Mouse (Mus musculus): ENCODE measurements around the gene Tex26. TPM values are rescaled to one million over a fixed set of nuclear protein-coding genes. Genes with fewer than 3 reads are reported as not detected.

Tex26 gene
- not detected in 2 replicates for polyA plus RNA-seq (2012; rRNA removed)

DNA sequence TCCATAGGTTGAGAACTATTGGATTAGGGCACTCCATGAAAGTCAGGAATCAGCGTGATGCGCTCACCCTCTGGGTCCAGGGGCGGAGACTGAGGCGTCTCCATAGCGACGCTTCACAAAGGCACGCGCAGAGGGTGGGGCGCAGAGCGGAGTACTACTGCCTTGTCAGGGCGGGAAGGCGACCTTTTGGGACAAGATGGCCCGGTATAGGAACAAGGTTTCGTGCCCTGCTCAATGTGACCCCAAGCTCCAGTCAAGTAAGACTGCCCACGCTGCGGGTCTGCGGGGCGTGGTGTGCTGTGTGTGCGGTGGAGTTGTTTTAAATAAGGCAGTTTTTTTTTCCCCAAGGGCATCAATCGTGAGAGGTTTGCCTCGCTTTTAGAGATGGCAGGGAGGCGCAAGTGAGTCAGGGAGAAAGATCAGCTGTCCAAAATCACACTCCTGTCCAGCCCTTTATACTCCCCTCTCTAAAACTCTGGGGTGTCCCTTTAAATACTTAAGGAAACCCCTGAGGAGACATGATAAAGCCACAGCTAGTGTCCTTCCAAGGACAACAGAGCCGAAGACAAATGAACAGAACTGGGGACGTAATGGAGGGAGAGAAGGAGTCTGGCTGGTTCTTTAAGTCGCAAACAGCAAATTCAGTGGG is at the start of gene Tex26:
Tex26 (plus strand) TSS at position 130 of the 649 bp plus-strand sequence.
- Histone ChIP-seq H3K4me1 (ENCODE audit: control insufficient read depth, insufficient read depth, insufficient read length) (peaks cover 6% of the 10 kb centered on the region; the same call in 1 of the 2 replicates), H3K36me3 (ENCODE audit: control insufficient read depth, insufficient read depth, low read length) (no peaks in the 10 kb centered on the region), H3K27me3 (ENCODE audit: control insufficient read depth, insufficient read depth, low read length) (no peaks in the 10 kb centered on the region), H3K4me3 (ENCODE audit: extremely low read depth, insufficient read depth, insufficient read length) (peak within 1 kb of the TSS; percentile 50), H3K27ac (ENCODE audit: insufficient read depth, low read length) (no peak within 1 kb of the TSS)
- TF ChIP-seq CTCF (IDR thresholded peaks at IDR 0.05; ENCODE audit: extremely low read depth, insufficient read depth, insufficient read length, insufficient replicate concordance) (no peak), POLR2A (IDR thresholded peaks at IDR 0.05; ENCODE audit: low read depth, low read length) (no peak)
- WGBS = under 1% methylated on average over 25 of the region's 25 CpGs
- DNase-seq (ENCODE audit: low read depth in 1 of 2, low spot score in 2 of 2) = no peak

DNA sequence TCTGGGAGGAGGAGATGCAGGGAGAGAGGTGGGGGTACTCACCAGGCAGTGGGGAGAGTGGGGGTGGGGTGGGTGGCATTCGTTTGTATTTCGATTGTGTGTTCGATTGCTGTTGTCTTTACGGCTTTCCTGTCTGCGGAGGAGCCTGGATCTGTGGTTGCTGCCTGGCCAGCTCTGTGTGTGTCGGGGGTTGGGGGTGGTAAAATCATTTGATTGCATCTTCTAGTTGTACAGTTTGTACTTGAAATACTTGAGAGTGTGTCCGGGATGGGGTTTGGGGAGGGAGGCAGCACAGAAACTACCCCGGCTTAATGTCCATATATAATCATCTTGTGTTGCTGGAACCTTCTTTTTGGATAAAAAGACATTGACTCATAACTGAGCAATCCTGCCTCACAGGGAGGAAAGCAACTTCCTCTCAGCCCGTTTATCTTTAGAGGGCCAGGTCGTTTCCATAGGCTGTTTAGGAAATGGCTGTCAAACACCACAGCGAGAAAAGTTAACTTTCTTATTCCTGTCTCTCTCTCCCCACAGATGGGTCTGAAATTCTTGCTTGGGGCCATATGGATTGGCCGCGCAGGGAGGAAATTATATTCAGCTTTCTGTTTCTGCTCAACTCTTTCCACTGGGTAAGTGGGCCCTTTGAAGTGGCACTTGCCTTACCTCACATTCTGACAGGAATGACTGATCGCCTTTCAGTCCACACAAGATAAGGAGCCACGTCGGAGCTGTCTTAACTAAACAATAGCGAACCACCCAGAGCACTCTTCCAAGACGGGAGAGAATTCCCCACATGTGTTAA is 47.7 kb upstream of the Tex26 start:
- Histone ChIP-seq H3K4me3 (ENCODE audit: extremely low read depth, insufficient read depth, insufficient read length) (no peak overlapping the region), H3K36me3 (ENCODE audit: control insufficient read depth, insufficient read depth, low read length) (no peaks in the 10 kb centered on the region), H3K4me1 (ENCODE audit: control insufficient read depth, insufficient read depth, insufficient read length) (no peaks in the 10 kb centered on the region; the same call in 1 of the 2 replicates), H3K27ac (ENCODE audit: insufficient read depth, low read length) (no peak overlapping the region), H3K27me3 (ENCODE audit: control insufficient read depth, insufficient read depth, low read length) (no peaks in the 10 kb centered on the region)
- no peak for DNase-seq (ENCODE audit: low read depth in 1 of 2, low spot score in 2 of 2)
- WGBS = 15% methylated on average over 18 of the region's 18 CpGs
- TF ChIP-seq POLR2A (IDR thresholded peaks at IDR 0.05; ENCODE audit: low read depth, low read length) = no peak

DNA sequence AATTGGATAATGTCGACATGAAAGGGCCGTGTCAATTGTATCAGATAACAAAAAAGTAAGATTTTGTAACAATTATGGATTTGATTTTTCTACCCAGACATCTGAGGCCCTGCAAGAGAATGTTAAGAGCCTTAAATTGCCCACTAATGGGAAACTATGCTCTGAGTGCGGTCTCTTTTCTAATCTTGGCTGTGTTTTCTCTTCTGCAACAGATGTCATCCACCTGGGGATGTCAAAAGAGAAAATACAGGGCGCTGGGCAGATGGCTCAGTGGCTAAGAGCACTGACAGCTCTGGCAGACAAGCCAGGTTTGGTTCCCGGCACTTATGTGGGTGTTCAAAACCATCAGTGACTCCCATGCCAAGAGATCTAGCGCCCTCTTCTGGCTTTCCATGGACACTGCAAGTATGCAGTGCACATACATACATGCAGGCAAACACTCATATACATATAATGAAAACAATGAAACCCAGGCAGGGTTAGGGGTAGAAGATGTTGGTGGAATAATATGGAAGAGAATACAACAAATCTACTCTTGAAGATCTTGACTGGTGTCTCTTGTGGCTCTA is 47.0 kb upstream of the Tex26 start:
- no peak overlapping the region for H3K4me3 ChIP-seq (ENCODE audit: extremely low read depth, insufficient read depth, insufficient read length)
- H3K27me3 ChIP-seq (ENCODE audit: control insufficient read depth, insufficient read depth, low read length) = no peaks in the 10 kb centered on the region
- H3K27ac ChIP-seq (ENCODE audit: insufficient read depth, low read length) = no peak overlapping the region
- TF ChIP-seq POLR2A (IDR thresholded peaks at IDR 0.05; ENCODE audit: low read depth, low read length) (no peak), CTCF (IDR thresholded peaks at IDR 0.05; ENCODE audit: extremely low read depth, insufficient read depth, insufficient read length, insufficient replicate concordance) (no peak)
- H3K4me1 ChIP-seq (ENCODE audit: control insufficient read depth, insufficient read depth, insufficient read length) = no peaks in the 10 kb centered on the region; the same call in 1 of the 2 replicates
- no peaks in the 10 kb centered on the region for H3K36me3 ChIP-seq (ENCODE audit: control insufficient read depth, insufficient read depth, low read length)
- DNase-seq (ENCODE audit: low read depth in 1 of 2, low spot score in 2 of 2) = no peak
- WGBS = 65% methylated on average over 6 of the region's 6 CpGs

DNA sequence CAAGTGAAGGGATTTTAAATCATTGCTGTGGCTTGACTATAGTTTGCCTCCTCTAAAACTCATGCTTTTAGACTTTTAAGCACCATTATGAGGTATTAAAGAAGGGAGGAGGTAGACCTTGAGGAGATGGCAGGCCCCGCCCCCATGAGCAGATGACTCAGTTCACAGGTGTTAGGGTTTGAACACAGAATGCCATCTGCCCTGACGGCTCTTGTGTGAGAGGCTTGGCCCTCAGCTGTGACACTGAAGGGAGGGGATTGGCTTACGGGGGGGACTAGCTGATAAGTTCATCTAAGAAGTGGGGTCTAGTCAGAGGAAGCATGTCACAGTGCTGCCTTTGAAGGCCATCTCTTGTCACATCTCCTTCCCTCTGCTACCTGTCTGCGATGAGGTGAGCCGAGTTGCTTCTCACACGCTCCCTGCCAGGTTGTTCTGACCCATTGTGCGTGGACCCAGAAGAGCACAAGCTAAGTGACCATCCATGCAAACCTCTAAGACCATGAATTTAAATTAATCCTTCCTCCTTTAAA is 37.9 kb upstream of the Tex26 start:
- no peak overlapping the region for H3K27ac ChIP-seq (ENCODE audit: insufficient read depth, low read length)
- H3K4me1 ChIP-seq (ENCODE audit: control insufficient read depth, insufficient read depth, insufficient read length) = no peaks in the 10 kb centered on the region
- H3K36me3 ChIP-seq (ENCODE audit: control insufficient read depth, insufficient read depth, low read length) = no peaks in the 10 kb centered on the region
- DNase-seq (ENCODE audit: low read depth in 1 of 2, low spot score in 2 of 2) = no peak
- no peak overlapping the region for H3K4me3 ChIP-seq (ENCODE audit: extremely low read depth, insufficient read depth, insufficient read length)
- H3K27me3 ChIP-seq (ENCODE audit: control insufficient read depth, insufficient read depth, low read length) = no peaks in the 10 kb centered on the region
- no peak for TF ChIP-seq CTCF (IDR thresholded peaks at IDR 0.05; ENCODE audit: extremely low read depth, insufficient read depth, insufficient read length, insufficient replicate concordance)
- no peak for TF ChIP-seq POLR2A (IDR thresholded peaks at IDR 0.05; ENCODE audit: low read depth, low read length)
- WGBS = 85% methylated on average over 7 of the region's 7 CpGs

DNA sequence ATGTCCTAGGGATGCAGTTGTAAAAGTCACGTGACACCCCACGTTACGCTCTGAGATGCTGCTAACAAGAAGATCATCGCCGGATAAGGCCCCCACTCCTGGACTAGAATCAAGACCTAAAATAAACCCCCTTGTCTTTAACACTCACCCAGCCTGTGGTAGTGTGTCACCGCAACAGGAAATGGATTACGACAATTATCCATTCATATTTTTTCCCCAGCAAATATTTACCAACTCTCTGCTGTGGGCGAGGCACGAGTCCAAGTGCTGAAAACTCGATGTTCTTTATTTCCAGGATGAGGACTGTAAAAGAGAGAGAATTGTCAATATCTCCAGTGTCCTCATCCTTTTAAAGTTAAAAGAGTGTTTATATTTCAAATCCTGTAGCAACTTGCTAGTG is 37.4 kb upstream of the Tex26 start:
- WGBS = 90% methylated on average over 10 of the region's 10 CpGs
- H3K4me3 ChIP-seq (ENCODE audit: extremely low read depth, insufficient read depth, insufficient read length) = no peak overlapping the region
- no peak for DNase-seq (ENCODE audit: low read depth in 1 of 2, low spot score in 2 of 2)
- H3K27me3 ChIP-seq (ENCODE audit: control insufficient read depth, insufficient read depth, low read length) = no peaks in the 10 kb centered on the region
- TF ChIP-seq CTCF (IDR thresholded peaks at IDR 0.05; ENCODE audit: extremely low read depth, insufficient read depth, insufficient read length, insufficient replicate concordance) = no peak
- TF ChIP-seq POLR2A (IDR thresholded peaks at IDR 0.05; ENCODE audit: low read depth, low read length) = no peak
- no peak overlapping the region for H3K27ac ChIP-seq (ENCODE audit: insufficient read depth, low read length)
- no peaks in the 10 kb centered on the region for H3K4me1 ChIP-seq (ENCODE audit: control insufficient read depth, insufficient read depth, insufficient read length)
- no peaks in the 10 kb centered on the region for H3K36me3 ChIP-seq (ENCODE audit: control insufficient read depth, insufficient read depth, low read length)

DNA sequence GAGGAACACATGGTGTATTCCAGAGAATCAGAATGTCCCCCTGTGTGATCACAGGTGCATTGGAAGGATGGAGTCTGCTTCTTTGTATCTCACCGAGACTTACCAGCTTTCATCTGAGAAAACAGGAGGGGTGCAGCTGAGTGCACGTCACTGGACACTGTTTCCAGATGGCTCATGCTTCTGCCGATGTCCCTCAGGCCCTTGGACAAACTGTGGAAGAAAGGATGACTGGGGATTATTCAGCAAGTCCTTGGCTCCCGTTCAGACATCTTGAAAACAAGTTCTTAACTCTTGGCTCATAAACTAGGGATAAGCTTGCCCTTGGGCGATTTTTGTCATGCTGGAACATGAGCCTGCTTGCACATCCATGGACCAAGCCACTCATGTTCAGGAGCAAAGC is 36.1 kb upstream of the Tex26 start:
- Histone ChIP-seq H3K4me1 (ENCODE audit: control insufficient read depth, insufficient read depth, insufficient read length) (no peaks in the 10 kb centered on the region), H3K36me3 (ENCODE audit: control insufficient read depth, insufficient read depth, low read length) (no peaks in the 10 kb centered on the region), H3K4me3 (ENCODE audit: extremely low read depth, insufficient read depth, insufficient read length) (no peak overlapping the region), H3K27ac (ENCODE audit: insufficient read depth, low read length) (no peak overlapping the region), H3K27me3 (ENCODE audit: control insufficient read depth, insufficient read depth, low read length) (no peaks in the 10 kb centered on the region; the same call in 1 of the 2 replicates)
- TF ChIP-seq POLR2A (IDR thresholded peaks at IDR 0.05; ENCODE audit: low read depth, low read length) (no peak), CTCF (IDR thresholded peaks at IDR 0.05; ENCODE audit: extremely low read depth, insufficient read depth, insufficient read length, insufficient replicate concordance) (no peak)
- DNase-seq (ENCODE audit: low read depth in 1 of 2, low spot score in 2 of 2) = no peak
- WGBS = 86% methylated on average over 5 of the region's 5 CpGs
